Mouse (Mus musculus) lung, postnatal 4 days (tissue): ENCODE data around the gene Tubb2b.

ENCODE experiments used
- DNase-seq, 2 experiments: peaks; one replicate each; pipeline ENCODE4 v3.0.0; 2021

Tubb2b gene

GRCm38 (mm10) chr13:34130226-34130731 lies at the start of gene Tubb2b:
Gene Tubb2b (minus strand): TSS chr13:34130466.
- peak; percentile 81 to 84 for DNase-seq

- DNase-seq = no peak
These were observed 43.8 kb upstream of the Tubb2b start for GRCm38 (mm10) chr13:34174025-34174424.

- DNase-seq = no peak
These were observed 33.2 kb upstream of the Tubb2b start for GRCm38 (mm10) chr13:34163304-34163975.

- peak; percentile 94 to 95 for DNase-seq
These were observed 32.4 kb upstream of the Tubb2b start, which contains the start of gene Psmg4 for GRCm38 (mm10) chr13:34162491-34163303. Gene Psmg4 (plus strand): TSS chr13:34162964.

- DNase-seq = no peak
These were observed 29.7 kb upstream of the Tubb2b start for GRCm38 (mm10) chr13:34159926-34160325.

- DNase-seq = no peak
These were observed 27.4 kb upstream of the Tubb2b start for GRCm38 (mm10) chr13:34157596-34158157.

- DNase-seq = no peak
These were observed 26.5 kb upstream of the Tubb2b start for GRCm38 (mm10) chr13:34156840-34157185.

- DNase-seq = no peak
These were observed 26.0 kb upstream of the Tubb2b start for GRCm38 (mm10) chr13:34156133-34156839.

GRCm38 (mm10) chr13:34154931-34155272 lies 24.6 kb upstream of the Tubb2b start:
- peak; percentile 34 to 80 for DNase-seq

GRCm38 (mm10) chr13:34154217-34154930 lies 24.1 kb upstream of the Tubb2b start:
- peak; percentile 82 to 86 for DNase-seq

- peak in 1 of 2 experiments; percentile 50 for DNase-seq
These were observed 23.2 kb upstream of the Tubb2b start for GRCm38 (mm10) chr13:34153254-34154011.

- DNase-seq = no peak
These were observed 22.4 kb upstream of the Tubb2b start for GRCm38 (mm10) chr13:34152695-34153094.

- DNase-seq = no peak
These were observed 21.2 kb upstream of the Tubb2b start for GRCm38 (mm10) chr13:34151425-34151824.

- DNase-seq = no peak
These were observed 20.2 kb upstream of the Tubb2b start for GRCm38 (mm10) chr13:34150271-34151027.

- no peak for DNase-seq
These were observed 19.4 kb upstream of the Tubb2b start for GRCm38 (mm10) chr13:34149463-34150176.

GRCm38 (mm10) chr13:34148767-34149392 lies 18.6 kb upstream of the Tubb2b start:
- peak; percentile 63 to 65 for DNase-seq

- DNase-seq = no peak
These were observed 17.9 kb upstream of the Tubb2b start for GRCm38 (mm10) chr13:34148181-34148580.

GRCm38 (mm10) chr13:34146916-34147315 lies 16.6 kb upstream of the Tubb2b start:
- no peak for DNase-seq

GRCm38 (mm10) chr13:34143389-34143788 lies 13.1 kb upstream of the Tubb2b start:
- DNase-seq = no peak

- DNase-seq = no peak
These were observed 6.3 kb upstream of the Tubb2b start for GRCm38 (mm10) chr13:34136605-34137004.
